Mouse (Mus musculus): ENCODE measurements at regions not wholly inside any gene's neighbourhood (a gene's known extent, or its start where the extent isn't known, plus 50 kb on each side); places are given as distances from the start of the nearest gene placed in this dataset.

DNA sequence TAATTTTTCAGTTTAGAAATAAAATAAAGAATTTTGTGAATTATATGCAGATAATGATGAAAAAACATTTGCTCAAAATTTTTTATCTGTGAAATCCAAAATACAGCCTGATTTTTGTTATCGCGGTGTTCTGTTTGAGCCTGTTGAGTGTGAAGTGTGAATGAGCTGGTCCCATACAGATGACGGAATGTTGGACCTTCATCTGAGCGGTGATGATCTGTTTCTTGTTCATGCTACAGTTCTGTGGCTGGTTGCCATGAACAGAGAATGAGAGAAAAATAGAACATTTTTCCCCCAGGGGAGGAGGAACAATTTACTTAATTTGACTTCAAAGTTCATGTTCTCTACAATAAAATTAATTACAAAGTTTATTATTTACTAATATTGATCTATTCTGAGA, 188.7 kb upstream of the Plpp4 start:
- ATAC-seq (ENCODE audit: extremely low read depth, insufficient number of reproducible peaks, low FRiP score, poor library complexity, severe bottlenecking) = no peak
- Histone ChIP-seq H3K4me3 (ENCODE audit: low read depth, low read length) (no peak overlapping the region), H3K4me1 (ENCODE audit: insufficient read depth, low read depth, low read length) (no peaks in the 10 kb centered on the region), H3K9me3 (replicated peaks) (peaks cover 31% of the 10 kb centered on the region), H3K36me3 (replicated peaks) (no peaks in the 10 kb centered on the region), H3K27me3 (ENCODE audit: insufficient read depth, low read length) (no peaks in the 10 kb centered on the region)
- no peak for DNase-seq (ENCODE audit: low spot score)
- no peak for TF ChIP-seq CTCF (IDR thresholded peaks at IDR 0.05; ENCODE audit: low read depth, low read length)
- no peak for TF ChIP-seq TAL1 (conservative IDR thresholded peaks at IDR 0.05; ENCODE audit: low read depth, low read length)
- TF ChIP-seq GATA2 (IDR thresholded peaks at IDR 0.05; ENCODE audit: borderline replicate concordance, low read depth, low read length) = no peak
- no peak for TF ChIP-seq POLR2AphosphoS5 (IDR thresholded peaks at IDR 0.05; ENCODE audit: insufficient replicate concordance, low read depth, low read length)
- TF ChIP-seq GATA1 (IDR thresholded peaks at IDR 0.05; ENCODE audit: borderline replicate concordance, low read length) = no peak

DNA sequence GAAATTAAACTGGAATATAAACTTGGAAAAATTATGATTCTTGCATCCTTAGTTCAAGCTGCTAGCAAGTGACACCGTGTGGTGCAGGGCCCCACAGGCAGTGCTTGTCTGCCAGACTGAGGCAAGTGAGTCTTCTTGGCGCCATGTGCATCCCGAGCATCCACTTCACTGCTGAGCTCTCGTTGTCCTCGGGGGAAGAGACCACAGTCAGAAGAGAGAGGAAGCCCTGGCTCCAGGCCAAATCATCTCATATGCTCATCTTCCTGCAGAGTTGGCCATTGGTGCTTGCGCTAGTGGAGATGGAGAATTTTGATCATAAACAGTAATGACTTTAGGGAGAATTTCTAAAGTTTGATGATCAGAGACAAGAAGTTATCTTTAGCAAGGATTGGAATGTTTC, 177.0 kb upstream of the Plpp4 start:
- ATAC-seq (ENCODE audit: extremely low read depth, insufficient number of reproducible peaks, low FRiP score, poor library complexity, severe bottlenecking) = no peak
- Histone ChIP-seq H3K4me1 (ENCODE audit: insufficient read depth, low read depth, low read length) (no peaks in the 10 kb centered on the region), H3K9me3 (replicated peaks) (peaks cover 29% of the 10 kb centered on the region), H3K36me3 (replicated peaks) (no peaks in the 10 kb centered on the region), H3K4me3 (ENCODE audit: low read depth, low read length) (no peak overlapping the region), H3K27me3 (ENCODE audit: insufficient read depth, low read length) (no peaks in the 10 kb centered on the region)
- DNase-seq (ENCODE audit: low spot score) = no peak
- TF ChIP-seq GATA2 (IDR thresholded peaks at IDR 0.05; ENCODE audit: borderline replicate concordance, low read depth, low read length) = no peak
- TF ChIP-seq TAL1 (conservative IDR thresholded peaks at IDR 0.05; ENCODE audit: low read depth, low read length) = no peak
- TF ChIP-seq GATA1 (IDR thresholded peaks at IDR 0.05; ENCODE audit: borderline replicate concordance, low read length) = no peak
- no peak for TF ChIP-seq CTCF (IDR thresholded peaks at IDR 0.05; ENCODE audit: low read depth, low read length)
- no peak for TF ChIP-seq POLR2AphosphoS5 (IDR thresholded peaks at IDR 0.05; ENCODE audit: insufficient replicate concordance, low read depth, low read length)

- TF ChIP-seq GATA2 (IDR thresholded peaks at IDR 0.05; ENCODE audit: borderline replicate concordance, low read depth, low read length) (no peak), GATA1 (IDR thresholded peaks at IDR 0.05; ENCODE audit: borderline replicate concordance, low read length) (no peak), TAL1 (conservative IDR thresholded peaks at IDR 0.05; ENCODE audit: low read depth, low read length) (no peak), CTCF (IDR thresholded peaks at IDR 0.05; ENCODE audit: low read depth, low read length) (no peak), POLR2AphosphoS5 (IDR thresholded peaks at IDR 0.05; ENCODE audit: insufficient replicate concordance, low read depth, low read length) (no peak)
- H3K4me3 ChIP-seq (ENCODE audit: low read depth, low read length) = no peak overlapping the region
- H3K36me3 ChIP-seq (replicated peaks) = no peaks in the 10 kb centered on the region
- peaks cover 28% of the 10 kb centered on the region for H3K9me3 ChIP-seq (replicated peaks)
- DNase-seq (ENCODE audit: low spot score) (no peak), ATAC-seq (ENCODE audit: extremely low read depth, insufficient number of reproducible peaks, low FRiP score, poor library complexity, severe bottlenecking) (no peak)
- no peaks in the 10 kb centered on the region for H3K27me3 ChIP-seq (ENCODE audit: insufficient read depth, low read length)
- no peaks in the 10 kb centered on the region for H3K4me1 ChIP-seq (ENCODE audit: insufficient read depth, low read depth, low read length)
These were observed 165.4 kb upstream of the Plpp4 start for GRCm38 (mm10) chr7:129091441-129091840.

DNA sequence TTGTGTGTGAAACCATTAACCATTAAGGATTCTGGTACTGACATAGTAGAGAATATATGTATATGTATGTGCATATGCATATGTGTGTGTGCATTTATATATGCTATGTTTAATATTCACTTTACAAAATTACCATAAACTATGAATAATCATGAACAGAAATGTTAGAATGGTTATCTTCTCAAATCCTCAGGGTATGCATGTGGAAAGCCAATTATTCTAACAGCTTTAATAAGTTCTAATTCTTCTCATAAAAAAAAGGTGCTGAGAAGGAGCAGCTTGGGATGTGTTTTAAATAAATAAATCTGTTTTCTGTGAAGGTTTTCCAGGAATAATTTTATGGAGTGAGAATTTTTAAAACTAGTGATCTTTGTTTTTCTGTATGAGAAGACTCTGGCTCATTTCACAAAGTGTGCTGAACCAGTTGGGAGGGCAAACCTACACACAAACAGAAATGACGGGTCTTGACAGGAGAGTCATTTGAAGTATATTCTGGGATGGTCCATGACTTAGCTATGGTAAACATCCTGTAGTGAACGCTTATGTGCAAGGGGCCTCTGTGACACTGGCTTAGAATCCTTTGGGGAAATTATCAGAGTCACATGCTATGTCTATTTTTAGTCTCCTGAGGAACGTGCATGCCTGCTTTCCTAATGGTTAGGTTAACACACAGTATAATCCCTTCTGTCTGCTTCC, 160.3 kb upstream of the Plpp4 start:
- Histone ChIP-seq H3K27me3 (ENCODE audit: insufficient read depth, low read length) (no peaks in the 10 kb centered on the region), H3K4me3 (ENCODE audit: low read depth, low read length) (no peak overlapping the region), H3K4me1 (ENCODE audit: insufficient read depth, low read depth, low read length) (no peaks in the 10 kb centered on the region), H3K9me3 (replicated peaks) (peaks cover 17% of the 10 kb centered on the region), H3K36me3 (replicated peaks) (no peaks in the 10 kb centered on the region)
- TF ChIP-seq GATA1 (IDR thresholded peaks at IDR 0.05; ENCODE audit: borderline replicate concordance, low read length) (no peak), POLR2AphosphoS5 (IDR thresholded peaks at IDR 0.05; ENCODE audit: insufficient replicate concordance, low read depth, low read length) (no peak), GATA2 (IDR thresholded peaks at IDR 0.05; ENCODE audit: borderline replicate concordance, low read depth, low read length) (no peak), CTCF (IDR thresholded peaks at IDR 0.05; ENCODE audit: low read depth, low read length) (no peak), TAL1 (conservative IDR thresholded peaks at IDR 0.05; ENCODE audit: low read depth, low read length) (no peak)
- DNase-seq (ENCODE audit: low spot score) = no peak
- ATAC-seq (ENCODE audit: extremely low read depth, insufficient number of reproducible peaks, low FRiP score, poor library complexity, severe bottlenecking) = no peak

GRCm38 (mm10) chr7:129102437-129102836, 154.4 kb upstream of the Plpp4 start:
- Histone ChIP-seq H3K36me3 (replicated peaks) (no peaks in the 10 kb centered on the region), H3K9me3 (replicated peaks) (peaks cover 30% of the 10 kb centered on the region), H3K27me3 (ENCODE audit: insufficient read depth, low read length) (no peaks in the 10 kb centered on the region), H3K4me3 (ENCODE audit: low read depth, low read length) (no peak overlapping the region), H3K4me1 (ENCODE audit: insufficient read depth, low read depth, low read length) (no peaks in the 10 kb centered on the region)
- ATAC-seq (ENCODE audit: extremely low read depth, insufficient number of reproducible peaks, low FRiP score, poor library complexity, severe bottlenecking) (no peak), DNase-seq (ENCODE audit: low spot score) (no peak)
- no peak for TF ChIP-seq CTCF (IDR thresholded peaks at IDR 0.05; ENCODE audit: low read depth, low read length)
- no peak for TF ChIP-seq POLR2AphosphoS5 (IDR thresholded peaks at IDR 0.05; ENCODE audit: insufficient replicate concordance, low read depth, low read length)
- no peak for TF ChIP-seq GATA1 (IDR thresholded peaks at IDR 0.05; ENCODE audit: borderline replicate concordance, low read length)
- TF ChIP-seq TAL1 (conservative IDR thresholded peaks at IDR 0.05; ENCODE audit: low read depth, low read length) = no peak
- no peak for TF ChIP-seq GATA2 (IDR thresholded peaks at IDR 0.05; ENCODE audit: borderline replicate concordance, low read depth, low read length)

- Histone ChIP-seq H3K9me3 (replicated peaks) (peaks cover 28% of the 10 kb centered on the region), H3K27me3 (ENCODE audit: insufficient read depth, low read length) (no peaks in the 10 kb centered on the region), H3K4me1 (ENCODE audit: insufficient read depth, low read depth, low read length) (no peaks in the 10 kb centered on the region), H3K4me3 (ENCODE audit: low read depth, low read length) (no peak overlapping the region), H3K36me3 (replicated peaks) (no peaks in the 10 kb centered on the region)
- TF ChIP-seq GATA1 (IDR thresholded peaks at IDR 0.05; ENCODE audit: borderline replicate concordance, low read length) (no peak), TAL1 (conservative IDR thresholded peaks at IDR 0.05; ENCODE audit: low read depth, low read length) (no peak), POLR2AphosphoS5 (IDR thresholded peaks at IDR 0.05; ENCODE audit: insufficient replicate concordance, low read depth, low read length) (no peak), GATA2 (IDR thresholded peaks at IDR 0.05; ENCODE audit: borderline replicate concordance, low read depth, low read length) (no peak), CTCF (IDR thresholded peaks at IDR 0.05; ENCODE audit: low read depth, low read length) (no peak)
- no peak for DNase-seq (ENCODE audit: low spot score)
- no peak for ATAC-seq (ENCODE audit: extremely low read depth, insufficient number of reproducible peaks, low FRiP score, poor library complexity, severe bottlenecking)
These were observed 122.7 kb upstream of the Plpp4 start for GRCm38 (mm10) chr7:129134176-129134575.
